Mouse (Mus musculus) forebrain, embryonic 12.5 days (tissue): ENCODE measurements at regions not wholly inside any gene's neighbourhood (a gene's known extent, or its start where the extent isn't known, plus 50 kb on each side); places are given as distances from the start of the nearest gene placed in this dataset.

Source experiments
- ATAC-seq: fragments of 200-750 bp; cut with Nextera tagmentation; 2 replicates; pipeline ENCODE4 v1.8.0; 2017; ENCODE audit warnings: moderate TSS enrichment; ENCODE audit not compliant: low FRiP score
- H3K27ac ChIP-seq: fragments of 300-500 bp; sonication (generic); 2 replicates; pipeline ENCODE4 v1.5.1; 2016; ENCODE audit warnings: mild to moderate bottlenecking
- H3K27me3 ChIP-seq: fragments of 300-500 bp; sonication (generic); 2 replicates; pipeline ENCODE4 v1.6.1; 2016; ENCODE audit warnings: mild to moderate bottlenecking
- H3K36me3 ChIP-seq: fragments of 300-500 bp; sonication (generic); replicated peaks from 2 replicates; pipeline ENCODE4 v1.6.1; 2016; ENCODE audit warnings: mild to moderate bottlenecking
- H3K4me1 ChIP-seq: fragments of 300-500 bp; sonication (generic); 2 replicates; pipeline ENCODE4 v1.6.1; 2016
- H3K4me2 ChIP-seq: fragments of 300-500 bp; sonication (generic); 2 replicates; pipeline ENCODE4 v1.6.1; 2016; ENCODE audit warnings: mild to moderate bottlenecking, moderate library complexity
- H3K4me3 ChIP-seq: fragments of 300-500 bp; sonication (generic); replicated peaks from 2 replicates; pipeline ENCODE4 v1.5.1; 2016; ENCODE audit warnings: mild to moderate bottlenecking
- H3K9ac ChIP-seq: fragments of 300-500 bp; sonication (generic); 2 replicates; pipeline ENCODE4 v1.6.1; 2016; ENCODE audit warnings: mild to moderate bottlenecking
- H3K9me3 ChIP-seq: fragments of 300-500 bp; sonication (generic); 2 replicates; pipeline ENCODE4 v1.6.1; 2016
- WGBS: fragments of 180-500 bp; shearing (Covaris S2); methylation state at CpG from one replicate; pipeline ENCODE4 v1.1.7; 2016; 5-methylcytosine and 5-hydroxymethylcytosine counted together

GRCm38 (mm10) chr14:48837181-48837580 lies 163.6 kb upstream of the Otx2 start:
- 80% methylated on average over 6 of the region's 6 CpGs for WGBS
- Histone ChIP-seq H3K4me2 (no peak overlapping the region), H3K27ac (no peak overlapping the region), H3K9ac (no peak overlapping the region), H3K36me3 (no peaks in the 10 kb centered on the region), H3K9me3 (no peaks in the 10 kb centered on the region), H3K4me3 (no peak overlapping the region), H3K4me1 (peaks cover 15% of the 10 kb centered on the region), H3K27me3 (peaks cover 16% of the 10 kb centered on the region)
- no peak for ATAC-seq

GRCm38 (mm10) chr14:48836071-48836470 lies 162.5 kb upstream of the Otx2 start:
- no peak overlapping the region for H3K9ac ChIP-seq
- H3K27me3 ChIP-seq = peaks cover 13% of the 10 kb centered on the region
- 63% methylated on average over 2 of the region's 2 CpGs for WGBS
- H3K4me2 ChIP-seq = no peak overlapping the region
- H3K36me3 ChIP-seq = no peaks in the 10 kb centered on the region
- no peaks in the 10 kb centered on the region for H3K9me3 ChIP-seq
- H3K4me1 ChIP-seq = peaks cover 15% of the 10 kb centered on the region
- no peak overlapping the region for H3K27ac ChIP-seq
- ATAC-seq = no peak
- H3K4me3 ChIP-seq = no peak overlapping the region

GRCm38 (mm10) chr14:48834416-48834815 lies 160.8 kb upstream of the Otx2 start:
- WGBS = 94% methylated on average over 2 of the region's 2 CpGs
- Histone ChIP-seq H3K9me3 (no peaks in the 10 kb centered on the region), H3K4me2 (no peak overlapping the region), H3K27ac (no peak overlapping the region), H3K4me1 (peaks cover 13% of the 10 kb centered on the region), H3K36me3 (no peaks in the 10 kb centered on the region), H3K9ac (no peak overlapping the region), H3K27me3 (peaks cover 13% of the 10 kb centered on the region), H3K4me3 (no peak overlapping the region)
- ATAC-seq = no peak

- Histone ChIP-seq H3K27ac (no peak overlapping the region), H3K9me3 (no peaks in the 10 kb centered on the region), H3K4me1 (0 out of 2 replicates have a peak, but pooled peaks cover 4% of the 10 kb centered on the region), H3K36me3 (no peaks in the 10 kb centered on the region), H3K27me3 (0 out of 2 replicates have a peak, but pooled peaks cover 2% of the 10 kb centered on the region), H3K4me3 (no peak overlapping the region), H3K4me2 (no peak overlapping the region), H3K9ac (no peak overlapping the region)
- no peak for ATAC-seq
- WGBS = 59% methylated on average over 5 of the region's 5 CpGs
Observed at GRCm38 (mm10) chr14:48826421-48826820, 152.8 kb upstream of the Otx2 start.

- Histone ChIP-seq H3K9ac (no peak overlapping the region), H3K27ac (no peak overlapping the region), H3K4me1 (0 out of 2 replicates have a peak, but pooled peaks cover 4% of the 10 kb centered on the region), H3K4me3 (no peak overlapping the region), H3K9me3 (no peaks in the 10 kb centered on the region), H3K4me2 (no peak overlapping the region), H3K27me3 (peaks cover 12% of the 10 kb centered on the region), H3K36me3 (no peaks in the 10 kb centered on the region)
- WGBS = 74% methylated on average over 3 of the region's 3 CpGs
- ATAC-seq = no peak
Observed at GRCm38 (mm10) chr14:48824375-48824774, 150.8 kb upstream of the Otx2 start.

- peaks cover 45% of the 10 kb centered on the region for H3K27me3 ChIP-seq
Observed at GRCm38 (mm10) chr14:48815941-48816340, 142.3 kb upstream of the Otx2 start.

GRCm38 (mm10) chr14:48815231-48815728 lies 141.7 kb upstream of the Otx2 start:
- H3K27me3 ChIP-seq = peaks cover 45% of the 10 kb centered on the region

More at GRCm38 (mm10) chr14:48815941-48816340, 142.3 kb upstream of the Otx2 start:
- Histone ChIP-seq H3K4me3 (no peak overlapping the region), H3K36me3 (no peaks in the 10 kb centered on the region), H3K27ac (no peak overlapping the region), H3K4me1 (peaks cover 20% of the 10 kb centered on the region; the same call in 1 of the 2 replicates), H3K9ac (no peak overlapping the region), H3K9me3 (no peaks in the 10 kb centered on the region), H3K4me2 (no peak overlapping the region)
- 70% methylated on average over 3 of the region's 3 CpGs for WGBS
- ATAC-seq = no peak

GRCm38 (mm10) chr14:48812741-48813495 lies 139.3 kb upstream of the Otx2 start:
- Histone ChIP-seq H3K27me3 (peaks cover 29% of the 10 kb centered on the region), H3K9me3 (no peaks in the 10 kb centered on the region), H3K4me1 (peaks cover 25% of the 10 kb centered on the region), H3K4me3 (no peak overlapping the region), H3K27ac (no peak overlapping the region), H3K9ac (no peak overlapping the region), H3K36me3 (no peaks in the 10 kb centered on the region), H3K4me2 (no peak overlapping the region)
- WGBS = 36% methylated on average over 11 of the region's 11 CpGs
- no peak; the same call in 1 of the 2 replicates for ATAC-seq

More at GRCm38 (mm10) chr14:48815231-48815728, 141.7 kb upstream of the Otx2 start:
- no peak for ATAC-seq
- H3K9me3 ChIP-seq = no peaks in the 10 kb centered on the region
- H3K4me3 ChIP-seq = no peak overlapping the region
- H3K4me1 ChIP-seq = peaks cover 23% of the 10 kb centered on the region; the same call in 1 of the 2 replicates
- 5% methylated on average over 8 of the region's 8 CpGs for WGBS
- H3K9ac ChIP-seq = no peak overlapping the region
- H3K36me3 ChIP-seq = no peaks in the 10 kb centered on the region
- H3K27ac ChIP-seq = no peak overlapping the region
- H3K4me2 ChIP-seq = peak overlapping the region; percentile 19; the same call in 1 of the 2 replicates

- Histone ChIP-seq H3K36me3 (no peaks in the 10 kb centered on the region), H3K27me3 (peaks cover 44% of the 10 kb centered on the region), H3K27ac (no peak overlapping the region), H3K9me3 (no peaks in the 10 kb centered on the region), H3K9ac (no peak overlapping the region), H3K4me2 (no peak overlapping the region), H3K4me1 (peaks cover 26% of the 10 kb centered on the region), H3K4me3 (no peak overlapping the region)
- WGBS = 92% methylated on average over 4 of the region's 4 CpGs
- no peak for ATAC-seq
Observed at GRCm38 (mm10) chr14:48804098-48804497, 130.5 kb upstream of the Otx2 start.

GRCm38 (mm10) chr14:48801283-48801682 lies 127.7 kb upstream of the Otx2 start:
- Histone ChIP-seq H3K9me3 (0 out of 2 replicates have a peak, but pooled peaks cover 4% of the 10 kb centered on the region), H3K27ac (no peak overlapping the region), H3K27me3 (peaks cover 66% of the 10 kb centered on the region), H3K36me3 (no peaks in the 10 kb centered on the region), H3K9ac (peak overlapping the region; percentile 29; the same call in 1 of the 2 replicates), H3K4me1 (peaks cover 27% of the 10 kb centered on the region), H3K4me3 (no peak overlapping the region), H3K4me2 (peak overlapping the region; percentile 30)
- 28% methylated on average over 14 of the region's 14 CpGs for WGBS
- no peak for ATAC-seq

- 8% methylated on average over 5 of the region's 5 CpGs for WGBS
- H3K9me3 ChIP-seq = 0 out of 2 replicates have a peak, but pooled peaks cover 4% of the 10 kb centered on the region
- H3K27ac ChIP-seq = no peak overlapping the region
- no peak overlapping the region for H3K4me3 ChIP-seq
- H3K36me3 ChIP-seq = no peaks in the 10 kb centered on the region
- no peak for ATAC-seq
- peak overlapping the region; percentile 30 for H3K4me2 ChIP-seq
- no peak overlapping the region for H3K9ac ChIP-seq
- peaks cover 27% of the 10 kb centered on the region for H3K4me1 ChIP-seq
- H3K27me3 ChIP-seq = peaks cover 63% of the 10 kb centered on the region
Observed at GRCm38 (mm10) chr14:48800857-48801256, 127.2 kb upstream of the Otx2 start.

GRCm38 (mm10) chr14:48800100-48800449 lies 126.5 kb upstream of the Otx2 start:
- H3K4me2 ChIP-seq = peak overlapping the region; percentile 15; the same call in 1 of the 2 replicates
- H3K9ac ChIP-seq = no peak overlapping the region
- H3K36me3 ChIP-seq = no peaks in the 10 kb centered on the region
- peaks cover 63% of the 10 kb centered on the region for H3K27me3 ChIP-seq
- H3K4me3 ChIP-seq = no peak overlapping the region
- 0 out of 2 replicates have a peak, but pooled peaks cover 4% of the 10 kb centered on the region for H3K9me3 ChIP-seq
- peak; percentile 62; the same call in 1 of the 2 replicates for ATAC-seq
- no peak overlapping the region for H3K27ac ChIP-seq
- WGBS = 9% methylated on average over 4 of the region's 4 CpGs
- peaks cover 27% of the 10 kb centered on the region for H3K4me1 ChIP-seq
